Mouse (Mus musculus): ENCODE data around the gene 2510039O18Rik.

The 2510039O18Rik gene

GRCm38 (mm10) chr4:147940576-147941044 is at the start of gene 2510039O18Rik:
2510039O18Rik (plus strand) TSS chr4:147940895.
- CTCF ChIA-PET, result no interaction called here

GRCm38 (mm10) chr4:147895815-147896330 is 44.8 kb upstream of the 2510039O18Rik start:
- CTCF ChIA-PET, result no interaction called here

GRCm38 (mm10) chr4:147896411-147896810 is 44.3 kb upstream of the 2510039O18Rik start:
- CTCF ChIA-PET, result no interaction called here

GRCm38 (mm10) chr4:147897348-147897747 is 43.3 kb upstream of the 2510039O18Rik start:
- CTCF ChIA-PET, result no interaction called here

- CTCF ChIA-PET, result no interaction called here
Measured at GRCm38 (mm10) chr4:147900452-147900851, 40.2 kb upstream of the 2510039O18Rik start.

GRCm38 (mm10) chr4:147902906-147903500 is 37.7 kb upstream of the 2510039O18Rik start:
- CTCF ChIA-PET, result no interaction called here

- CTCF ChIA-PET, result interaction anchor here (1.4 kb wide), 1 partner anchor 248 kb away, joined by 6 read pairs; the partner anchor contains the start of gene Fbxo6
Measured at GRCm38 (mm10) chr4:147903601-147904000, 37.1 kb upstream of the 2510039O18Rik start.

GRCm38 (mm10) chr4:147904313-147905089 is 36.2 kb upstream of the 2510039O18Rik start, which contains the start of gene Mfn2:
Mfn2 (minus strand) TSS chr4:147904704.
- CTCF ChIA-PET, result interaction anchor here (1.4 kb wide), 1 partner anchor 247 kb away, joined by 6 read pairs; the partner anchor contains the start of gene Fbxo6

GRCm38 (mm10) chr4:147905090-147905659 is 35.5 kb upstream of the 2510039O18Rik start:
- CTCF ChIA-PET, result interaction anchor here (0.7 kb wide), 1 partner anchor 26 kb away, joined by 3 read pairs; no protein-coding TSS in a partner anchor

- CTCF ChIA-PET, result no interaction called here
Measured at GRCm38 (mm10) chr4:147906230-147906629, 34.5 kb upstream of the 2510039O18Rik start.

GRCm38 (mm10) chr4:147909486-147909885 is 31.2 kb upstream of the 2510039O18Rik start:
- CTCF ChIA-PET, result no interaction called here

- CTCF ChIA-PET, result interaction anchor here (0.6 kb wide), 1 partner anchor 163 kb away, joined by 3 read pairs; no protein-coding TSS in a partner anchor
Measured at GRCm38 (mm10) chr4:147918459-147919121, 22.1 kb upstream of the 2510039O18Rik start.

- CTCF ChIA-PET, result no interaction called here
Measured at GRCm38 (mm10) chr4:147920973-147921372, 19.7 kb upstream of the 2510039O18Rik start.

GRCm38 (mm10) chr4:147922341-147922740 is 18.4 kb upstream of the 2510039O18Rik start:
- CTCF ChIA-PET, result no interaction called here

- CTCF ChIA-PET, result no interaction called here
Measured at GRCm38 (mm10) chr4:147927705-147928104, 13.0 kb upstream of the 2510039O18Rik start.

GRCm38 (mm10) chr4:147928136-147928535 is 12.6 kb upstream of the 2510039O18Rik start:
- CTCF ChIA-PET, result no interaction called here

- CTCF ChIA-PET, result no interaction called here
Measured at GRCm38 (mm10) chr4:147928540-147928939, 12.2 kb upstream of the 2510039O18Rik start.

GRCm38 (mm10) chr4:147930946-147931345 is 9.7 kb upstream of the 2510039O18Rik start:
- CTCF ChIA-PET, result no interaction called here

- CTCF ChIA-PET, result no interaction called here
Measured at GRCm38 (mm10) chr4:147934134-147934533, 6.6 kb upstream of the 2510039O18Rik start.

- CTCF ChIA-PET, result no interaction called here
Measured at GRCm38 (mm10) chr4:147934611-147935010, 6.1 kb upstream of the 2510039O18Rik start.

GRCm38 (mm10) chr4:147935904-147936303 is 4.8 kb upstream of the 2510039O18Rik start:
- CTCF ChIA-PET, result no interaction called here
